Mouse (Mus musculus): ENCODE results near the gene Macrod1.

- TF ChIP-seq POLR2A (IDR thresholded peaks at IDR 0.05; ENCODE audit: borderline replicate concordance, control insufficient read depth, low read depth, low read length) (peak; percentile 90), CTCF (IDR thresholded peaks at IDR 0.05; ENCODE audit: control insufficient read depth, insufficient read depth, low read length) (no peak)
Observed at GRCm38 (mm10) chr19:7205753-7206736, 149.4 kb downstream of the Macrod1 start, which contains the start of gene Otub1.
